Mouse (Mus musculus) small intestine, adult 2 months (tissue): Measurements from ENCODE around the gene Rufy1.

Source experiments
- CTCF ChIP-seq: fragments of 200-500 bp; IDR thresholded peaks from 2 replicates; pipeline ENCODE4 v1.5.1; 2012; ENCODE audit warnings: low read depth, mild to moderate bottlenecking, control low read depth, inconsistent platforms, low read length, moderate library complexity, mixed read lengths; ENCODE audit not compliant: insufficient replicate concordance, insufficient read length; ENCODE audit errors: extremely low read depth
- POLR2A ChIP-seq: fragments of 200-500 bp; IDR thresholded peaks from 2 replicates; pipeline ENCODE4 v1.6.1; 2012; ENCODE audit warnings: low read depth, mild to moderate bottlenecking, control low read depth, inconsistent platforms, low read length, moderate library complexity

DNA sequence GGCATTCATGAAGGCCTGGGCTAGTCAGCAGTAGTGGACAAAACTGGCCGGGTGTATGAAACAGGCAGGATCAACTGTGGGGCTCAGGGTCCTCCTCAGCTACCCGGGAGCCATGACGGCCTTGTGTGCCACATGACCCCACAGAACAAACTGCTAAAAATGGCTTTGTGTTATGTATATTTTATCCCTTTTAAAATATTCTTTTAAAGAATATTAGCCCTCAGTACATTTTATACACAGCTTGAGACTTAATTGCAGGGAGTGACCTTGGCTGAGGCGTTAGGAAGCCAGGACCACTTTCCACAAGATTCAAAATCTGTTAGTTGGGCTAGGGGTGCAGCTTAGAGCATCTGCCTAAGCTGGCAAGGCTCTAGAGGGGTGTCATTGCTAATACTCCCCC lies 60.0 kb downstream of the Rufy1 start:
- no peak for TF ChIP-seq CTCF
- no peak for TF ChIP-seq POLR2A
